Mouse (Mus musculus) c-Kit-positive CD71-positive TER-119-negative erythroid progenitor cells, embryonic 14.5 days (primary cell): ENCODE data around the gene Gm28043.
A peak's percentile ranks its signal among the peaks of the same experiment; 100 is the strongest.

Experiments used
- DNase-seq: peaks from one replicate; pipeline ENCODE4 v3.0.0-alpha.2; 2013; ENCODE audit warnings: low read depth

Gm28043 gene

GRCm38 (mm10) chr17:29627285-29627684 is 12.6 kb downstream of the Gm28043 start:
- no peak for DNase-seq

GRCm38 (mm10) chr17:29628946-29629345 is 14.3 kb downstream of the Gm28043 start:
- no peak for DNase-seq

DNA sequence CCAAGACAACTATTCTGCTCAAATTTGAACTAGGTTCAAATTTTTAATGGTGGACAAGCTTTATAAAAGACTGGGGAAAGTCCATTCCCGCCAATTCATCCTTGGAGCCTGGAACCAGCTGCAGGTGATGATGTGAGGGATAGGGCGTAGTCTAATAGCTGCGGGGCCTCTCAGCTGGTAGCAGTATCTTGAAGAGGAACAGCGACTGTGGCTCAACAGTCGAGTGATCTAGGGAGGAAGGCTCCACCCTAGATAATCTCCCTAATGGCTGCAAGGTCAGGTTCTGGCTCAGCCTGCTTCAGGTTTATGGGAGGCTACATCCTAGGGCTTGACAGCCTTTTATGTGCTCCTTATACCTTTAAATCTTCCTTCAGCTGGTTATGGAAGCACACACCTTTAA is 14.9 kb downstream of the Gm28043 start:
- peak; percentile 38 for DNase-seq

DNA sequence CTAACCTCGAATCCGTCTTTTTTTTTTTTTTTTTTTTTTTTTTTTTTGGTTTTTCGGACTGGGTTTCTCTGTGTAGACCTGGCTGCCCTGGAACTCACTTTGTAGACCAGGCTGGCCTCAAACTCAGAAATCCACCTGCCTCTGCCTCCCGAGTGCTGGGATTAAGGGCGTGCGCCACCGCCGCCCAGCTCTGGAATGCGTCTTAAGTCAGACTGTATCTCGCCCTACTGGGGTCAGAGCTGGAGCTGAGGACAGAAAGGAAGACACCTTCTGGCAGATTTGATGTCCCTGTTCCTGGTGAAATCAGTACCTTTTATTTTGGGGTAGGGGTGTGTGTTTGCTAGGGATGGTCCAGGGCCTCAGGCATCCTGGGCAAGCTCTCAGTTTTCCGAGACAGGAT is 17.6 kb downstream of the Gm28043 start:
- no peak for DNase-seq

DNA sequence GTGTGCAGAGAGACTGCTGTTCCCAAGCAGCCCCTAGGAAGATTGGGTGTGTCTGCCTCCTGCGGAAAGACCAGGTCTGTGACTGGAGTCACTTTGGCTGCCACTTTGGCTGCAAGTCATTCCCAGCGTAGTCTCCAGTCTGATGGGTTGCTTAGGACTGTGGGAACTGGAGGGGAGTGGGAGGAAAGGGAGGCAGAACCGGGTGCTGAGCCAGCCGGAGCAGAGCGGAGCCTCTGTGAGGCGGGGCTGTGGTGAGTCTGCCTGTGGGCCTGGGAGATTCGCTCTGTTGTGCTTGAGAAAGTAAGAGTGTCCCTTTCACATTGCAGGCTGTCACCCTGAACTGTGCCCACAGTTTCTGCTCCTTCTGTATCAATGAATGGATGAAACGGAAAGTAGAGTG is 20.8 kb downstream of the Gm28043 start:
- DNase-seq = no peak

- peak; percentile 46 for DNase-seq
These were observed 21.4 kb downstream of the Gm28043 start for GRCm38 (mm10) chr17:29636118-29636517.

GRCm38 (mm10) chr17:29637377-29637776 is 22.7 kb downstream of the Gm28043 start:
- no peak for DNase-seq

- DNase-seq = no peak
These were observed 23.2 kb downstream of the Gm28043 start for GRCm38 (mm10) chr17:29637895-29638294.

- DNase-seq = no peak
These were observed 26.3 kb downstream of the Gm28043 start for GRCm38 (mm10) chr17:29640971-29641370.

- DNase-seq = no peak
These were observed 27.5 kb downstream of the Gm28043 start for GRCm38 (mm10) chr17:29642219-29642618.

- peak; percentile 76 for DNase-seq
These were observed 43.6 kb downstream of the Gm28043 start for GRCm38 (mm10) chr17:29658249-29658648.

GRCm38 (mm10) chr17:29660076-29660761 is 45.5 kb downstream of the Gm28043 start, which contains the start of gene Cmtr1:
Gene Cmtr1 (plus strand): TSS chr17:29660595.
- peak; percentile 91 for DNase-seq

DNA sequence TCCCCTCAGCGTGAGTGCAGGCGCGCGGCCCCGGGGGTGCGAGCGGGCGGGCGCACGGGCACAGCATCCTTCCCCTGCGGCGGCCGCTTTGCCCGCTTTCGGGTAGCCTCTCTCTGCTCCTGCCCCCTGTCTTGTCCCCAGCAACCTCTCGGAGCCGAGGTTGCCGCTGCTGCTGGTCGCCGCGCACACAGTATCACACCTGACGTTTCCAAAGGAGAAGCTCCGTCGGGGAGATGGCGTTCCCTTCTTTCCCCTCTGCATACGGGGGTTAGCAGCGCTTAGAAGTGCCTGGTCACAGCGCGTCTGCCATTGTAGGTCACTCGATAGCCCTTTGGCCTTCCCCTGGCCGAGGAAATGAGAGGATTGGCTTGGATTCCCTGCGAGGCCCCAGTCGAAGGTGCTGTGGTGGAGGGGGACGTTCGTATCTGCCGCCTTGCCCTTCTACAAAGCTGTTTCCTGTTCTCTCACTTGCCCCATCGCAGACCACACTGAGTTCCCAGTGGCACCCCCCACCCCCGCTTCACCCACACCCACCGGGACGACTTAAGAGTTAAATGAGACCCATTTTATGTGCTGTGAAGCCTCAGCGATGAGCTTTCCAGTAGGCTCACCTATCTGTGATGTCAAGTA is 46.2 kb downstream of the Gm28043 start:
- no peak for DNase-seq

GRCm38 (mm10) chr17:29662145-29662544 is 47.5 kb downstream of the Gm28043 start:
- no peak for DNase-seq

DNA sequence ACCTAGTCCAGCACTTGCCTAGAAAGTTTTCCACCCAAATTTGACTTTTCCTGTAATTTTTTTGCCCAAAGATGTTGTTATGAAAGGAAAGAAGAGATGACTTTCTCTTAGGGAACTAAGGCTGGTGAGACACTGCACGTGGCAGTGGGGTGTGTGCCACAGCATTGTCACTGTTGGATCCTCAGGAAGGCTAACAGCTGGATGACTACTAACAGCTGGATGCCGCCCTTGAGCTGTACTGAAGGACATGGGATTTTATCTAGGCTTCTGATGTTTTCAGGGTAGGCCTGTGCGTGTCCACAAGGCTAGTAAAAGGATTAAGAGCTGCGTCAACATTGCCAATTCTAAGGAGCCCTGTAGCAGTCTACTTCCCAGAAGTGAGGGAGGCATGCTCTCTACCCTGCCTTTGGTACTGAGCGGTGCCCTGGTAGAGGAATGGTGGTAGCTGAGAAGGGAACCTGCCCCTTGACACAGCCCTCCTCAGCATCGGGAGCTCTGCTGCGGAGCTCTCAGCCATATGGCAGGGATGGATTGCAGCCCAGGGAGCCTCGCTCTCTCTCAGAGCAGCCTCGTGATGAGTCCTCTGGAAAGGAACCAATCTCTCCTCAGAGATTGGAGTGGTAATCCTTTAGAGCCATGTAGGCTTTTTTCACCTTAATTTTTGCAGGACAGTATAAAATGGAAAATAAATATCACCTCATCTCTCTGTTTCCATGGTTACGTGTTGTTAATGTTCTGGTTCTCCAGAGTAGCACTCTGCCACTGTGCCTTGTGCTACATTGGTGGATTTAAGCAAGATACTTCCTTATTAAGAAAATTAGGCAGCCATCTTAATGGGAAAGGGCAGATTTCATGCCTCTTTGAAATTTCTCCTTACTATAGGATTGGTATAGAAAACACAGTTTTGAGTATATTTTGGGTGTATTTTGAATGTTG is 53.6 kb downstream of the Gm28043 start:
- no peak for DNase-seq

DNA sequence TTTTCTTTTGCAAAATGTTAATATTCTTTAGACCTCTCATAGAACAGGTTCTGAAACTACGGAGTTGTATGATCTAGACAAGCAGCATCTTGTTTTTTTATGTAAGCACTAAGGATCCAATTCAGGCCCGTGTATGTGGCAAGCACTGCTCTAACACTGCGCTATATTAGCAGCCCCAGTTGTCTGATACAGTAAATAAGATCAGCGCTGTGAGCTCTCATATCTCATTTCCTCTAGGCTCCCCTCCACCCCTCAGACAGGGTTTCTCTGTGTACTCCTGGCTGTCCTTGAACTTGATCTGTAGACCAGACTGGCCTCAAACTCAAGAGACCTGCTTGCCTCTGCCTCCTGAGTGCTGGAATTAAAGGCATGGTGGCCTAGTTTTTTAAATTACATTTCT is 54.4 kb downstream of the Gm28043 start:
- DNase-seq = no peak

- peak; percentile 63 for DNase-seq
These were observed 55.3 kb downstream of the Gm28043 start for GRCm38 (mm10) chr17:29669936-29670335.

DNA sequence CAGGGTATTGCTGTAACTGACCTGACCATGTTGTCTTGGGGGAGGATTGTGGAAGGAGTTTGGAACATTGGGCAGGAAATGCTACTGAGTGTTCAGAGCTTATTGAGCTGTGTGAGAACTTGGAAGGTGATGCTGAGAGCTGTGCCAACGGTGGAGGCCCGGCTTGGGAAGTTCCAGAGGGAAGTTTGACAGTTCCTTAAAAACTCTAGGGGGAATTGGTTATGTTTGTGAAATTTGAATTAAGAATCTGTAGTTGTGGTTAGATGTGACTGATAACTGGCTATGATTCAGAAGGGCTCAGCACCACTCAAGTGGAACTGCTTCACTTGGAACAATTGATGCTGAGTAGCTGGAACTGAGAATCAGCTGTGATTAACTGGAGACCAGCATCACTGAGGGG is 56.3 kb downstream of the Gm28043 start:
- DNase-seq = no peak

DNA sequence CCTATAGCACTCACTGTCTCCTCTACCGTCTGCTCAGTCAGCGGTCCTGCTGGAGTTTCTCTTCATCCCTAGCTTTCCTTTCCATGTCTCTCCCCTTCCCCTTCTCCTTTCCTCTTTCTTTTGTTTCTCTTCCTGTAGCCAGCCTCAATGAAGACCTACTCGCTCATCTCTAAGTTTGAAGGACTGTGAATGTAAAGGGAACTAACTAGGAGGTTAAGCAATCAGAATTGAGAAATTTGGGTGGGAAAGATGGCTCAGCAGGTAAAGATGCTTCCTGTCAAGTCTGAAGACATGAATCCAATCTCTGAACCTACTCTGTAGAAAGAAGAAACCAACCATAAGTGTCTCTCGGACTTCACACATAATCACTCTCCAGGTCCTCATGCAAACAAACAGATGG is 58.6 kb downstream of the Gm28043 start:
- no peak for DNase-seq

DNA sequence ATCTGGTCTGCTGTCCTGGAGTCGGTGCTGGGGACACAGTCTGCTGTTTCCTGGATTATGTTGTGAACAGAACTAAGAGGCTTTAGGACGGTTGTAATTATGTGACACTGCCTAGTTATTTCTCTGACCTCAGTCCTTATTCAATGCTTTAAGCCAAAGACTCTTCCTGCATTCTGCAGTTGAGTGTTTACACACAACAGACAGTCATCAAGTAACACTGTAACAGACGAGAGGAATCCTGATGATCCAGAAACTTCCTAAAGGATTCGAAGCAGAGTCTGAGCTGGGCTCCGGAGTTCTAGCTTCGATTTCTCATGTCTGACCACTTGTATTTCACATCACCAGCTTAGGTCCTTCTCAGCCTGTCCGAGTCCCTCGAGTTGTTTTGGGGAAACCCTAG is 63.9 kb downstream of the Gm28043 start:
- no peak for DNase-seq

- no peak for DNase-seq
These were observed 64.5 kb downstream of the Gm28043 start for GRCm38 (mm10) chr17:29679038-29679767.

GRCm38 (mm10) chr17:29680174-29680573 is 65.5 kb downstream of the Gm28043 start:
- DNase-seq = no peak
